Mouse (Mus musculus) lung, postnatal 25 days (tissue): ENCODE results near the gene Lrmda.
A peak's percentile ranks its signal among the peaks of the same experiment; 100 is the strongest.

Experiments used
- DNase-seq: peaks from one replicate; pipeline ENCODE4 v3.0.0; 2022; ENCODE audit warnings: low spot score

Lrmda gene

DNA sequence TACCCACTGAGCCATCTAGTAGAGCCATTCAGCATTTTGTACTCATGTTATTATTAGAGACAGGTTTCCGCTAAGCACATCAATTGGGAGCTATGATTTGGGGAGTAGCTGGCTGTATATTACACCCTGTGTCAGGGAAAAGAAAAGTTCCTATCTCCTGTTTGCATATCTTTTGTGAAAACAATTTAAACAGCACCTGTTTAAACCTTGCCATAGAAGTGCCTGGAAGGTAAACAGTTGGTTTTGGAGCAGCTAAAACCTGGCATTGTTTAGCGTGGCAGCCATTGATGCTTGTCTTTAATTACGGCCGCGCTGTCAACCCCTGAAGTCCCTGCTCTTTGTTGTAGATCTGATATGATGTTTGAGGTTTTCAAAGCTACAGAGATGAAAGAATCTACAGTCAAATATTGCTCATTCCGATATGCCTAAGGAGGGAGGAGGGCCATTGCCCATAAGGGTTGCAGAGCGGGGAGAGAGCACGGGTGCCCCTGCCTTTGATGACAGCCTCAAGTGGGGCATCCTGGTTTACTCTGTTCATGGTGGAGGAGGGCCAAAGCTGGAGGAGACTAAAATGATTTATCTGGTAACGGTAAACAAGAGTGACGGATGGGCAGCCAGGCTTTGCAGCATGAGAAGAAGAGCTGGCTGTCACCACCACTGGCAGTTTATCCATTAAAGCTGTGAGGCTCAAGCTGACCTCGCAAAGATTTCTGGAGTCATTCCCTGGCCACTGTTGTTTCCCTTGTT is 306.9 kb downstream of the Lrmda start:
- no peak for DNase-seq

GRCm38 (mm10) chr14:22329191-22329590 is 309.7 kb downstream of the Lrmda start:
- no peak for DNase-seq

GRCm38 (mm10) chr14:22335101-22335820 is 315.7 kb downstream of the Lrmda start:
- DNase-seq = no peak

- no peak for DNase-seq
Observed at GRCm38 (mm10) chr14:22339176-22339575, 319.7 kb downstream of the Lrmda start.

- no peak for DNase-seq
Observed at GRCm38 (mm10) chr14:22343357-22343756, 323.8 kb downstream of the Lrmda start.

DNA sequence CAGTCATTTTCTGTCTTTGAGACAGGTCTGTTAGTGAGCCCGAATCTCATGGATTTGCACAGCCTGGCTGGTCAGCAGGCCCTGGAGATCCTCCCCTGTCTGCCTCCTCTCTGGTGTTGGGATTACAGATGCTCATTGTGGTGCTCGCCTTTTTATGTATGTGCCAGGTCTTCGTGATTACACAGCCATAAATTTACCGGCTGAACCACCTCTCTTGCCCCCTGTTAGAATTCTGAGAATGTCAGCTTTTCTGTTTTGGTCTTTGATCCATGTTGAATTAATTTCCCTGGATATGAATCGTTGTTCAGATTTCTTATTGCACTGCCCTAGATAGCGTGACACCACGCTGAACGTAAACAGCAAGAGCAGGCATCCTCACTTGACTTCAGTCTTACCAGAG is 325.7 kb downstream of the Lrmda start:
- no peak for DNase-seq

GRCm38 (mm10) chr14:22353626-22354025 is 334.1 kb downstream of the Lrmda start:
- no peak for DNase-seq

DNA sequence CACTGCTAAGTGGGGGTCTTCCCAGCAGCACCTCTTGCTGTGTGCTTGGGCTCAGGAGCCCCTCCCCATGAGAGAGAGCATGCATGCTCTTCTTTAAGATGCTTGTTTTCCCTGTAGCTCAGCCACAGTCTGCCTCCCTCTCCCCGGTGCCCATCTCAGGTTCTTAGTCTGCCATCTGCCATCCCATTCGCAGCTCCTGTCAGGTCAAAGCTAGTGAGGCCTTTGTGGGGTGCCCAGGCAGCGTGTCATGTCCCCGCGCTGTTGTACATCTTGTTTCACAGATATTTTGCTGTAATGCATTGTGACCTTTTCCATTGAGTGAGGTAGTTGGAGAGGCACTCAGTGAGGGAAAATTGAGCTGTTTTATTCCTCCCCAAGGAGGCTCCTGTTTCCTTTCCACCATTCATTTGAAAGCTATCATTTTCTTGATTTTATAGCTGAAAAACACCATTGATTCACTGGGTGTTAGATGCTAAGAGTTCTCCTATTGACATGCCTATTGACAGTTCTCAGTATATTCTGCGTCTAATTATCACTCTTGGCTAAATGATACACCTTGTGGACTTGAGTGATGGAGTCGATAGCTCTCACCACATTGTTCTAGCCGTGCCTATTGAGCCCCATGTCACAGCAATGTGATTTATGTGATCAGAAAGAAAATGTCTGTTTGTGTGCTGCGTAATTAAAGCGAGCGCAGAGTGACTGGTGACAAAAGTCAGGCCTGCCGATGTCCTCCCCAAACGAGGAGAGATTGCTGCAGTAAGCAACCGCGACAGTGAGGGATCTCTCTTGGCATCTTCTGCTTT is 335.5 kb downstream of the Lrmda start:
- no peak for DNase-seq

GRCm38 (mm10) chr14:22357991-22358503 is 338.5 kb downstream of the Lrmda start:
- no peak for DNase-seq

DNA sequence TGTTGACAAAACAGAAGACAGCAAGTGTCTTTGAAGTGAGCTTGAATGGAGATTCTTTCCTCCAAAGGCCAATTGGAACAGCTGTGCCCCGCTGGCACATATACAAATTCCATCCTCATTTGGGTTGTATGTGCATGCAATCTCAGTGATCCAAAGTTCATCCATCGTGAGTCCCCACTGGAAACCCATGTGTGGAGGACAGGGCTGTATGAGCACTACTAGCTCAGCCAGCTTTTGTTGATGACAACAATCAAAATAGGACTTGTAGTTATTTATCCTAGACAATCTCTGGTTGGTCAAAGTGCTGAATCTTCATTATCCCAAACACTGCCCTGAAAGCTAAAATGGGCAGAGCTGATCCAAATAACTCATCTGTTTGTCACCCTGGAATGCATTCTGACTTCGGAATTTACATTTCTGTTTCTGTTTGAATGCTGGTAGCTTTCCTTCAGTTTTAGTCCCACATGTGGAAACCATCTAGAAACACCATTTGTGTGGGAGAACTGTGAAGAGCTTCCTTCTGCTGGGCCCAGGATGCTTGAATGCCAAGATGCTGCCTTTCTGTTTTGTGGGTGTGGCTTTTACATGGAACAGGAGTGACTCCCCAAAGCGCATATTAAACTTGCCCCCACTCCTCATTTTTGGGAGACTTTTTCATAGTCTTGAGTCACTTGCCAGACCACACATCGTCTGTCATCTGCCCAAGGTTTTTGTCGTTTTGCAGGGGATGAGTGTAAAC is 344.7 kb downstream of the Lrmda start:
- DNase-seq = peak; percentile 37

DNA sequence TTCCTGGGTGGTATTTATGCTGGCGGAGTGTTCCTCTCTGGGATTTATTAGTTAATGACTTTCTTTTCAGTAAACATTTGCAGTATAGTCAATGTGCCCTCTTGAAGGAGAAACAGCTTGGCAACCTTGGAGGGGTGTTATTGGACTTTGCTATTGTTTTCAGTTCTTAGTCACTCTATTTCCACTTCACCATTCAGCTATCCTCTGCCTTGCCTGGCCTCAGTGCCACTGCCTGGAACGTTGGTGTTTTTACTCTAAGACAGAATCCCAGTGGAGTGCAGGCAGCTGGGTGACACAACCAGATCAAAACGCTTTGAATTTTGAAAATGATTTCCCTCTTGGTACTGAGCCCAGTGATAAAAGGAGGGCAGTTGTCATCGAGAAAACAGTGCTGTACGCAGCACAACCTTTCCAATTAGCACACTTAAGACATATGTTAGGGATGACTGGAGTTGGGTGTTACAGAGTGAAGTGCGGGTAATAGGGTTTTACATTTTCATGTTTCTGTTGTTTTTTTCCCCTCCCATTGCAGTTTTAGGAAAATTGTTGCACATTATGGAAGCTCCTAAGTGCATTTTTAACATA is 345.4 kb downstream of the Lrmda start:
- DNase-seq = no peak

GRCm38 (mm10) chr14:22367615-22368014 is 348.1 kb downstream of the Lrmda start:
- DNase-seq = no peak

DNA sequence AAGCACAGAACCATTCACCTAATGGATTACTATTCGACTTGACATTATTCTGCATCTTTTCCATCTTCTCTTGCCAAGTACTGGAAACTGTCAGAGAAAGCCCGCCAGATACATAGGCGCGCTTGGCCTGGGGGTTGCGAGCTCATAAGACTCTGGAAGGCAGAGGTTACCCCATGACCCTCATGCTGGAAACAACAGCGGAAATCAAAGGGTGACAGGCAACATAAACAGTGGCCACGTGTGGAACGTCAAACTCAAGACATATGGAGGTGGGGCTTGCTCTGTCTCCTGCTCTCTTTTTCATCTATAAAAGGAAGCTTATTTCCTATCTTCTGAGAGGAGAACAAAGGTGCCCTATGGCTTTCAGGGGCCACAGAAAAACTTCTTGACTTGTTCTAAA is 351.6 kb downstream of the Lrmda start:
- DNase-seq = no peak

- no peak for DNase-seq
Observed at GRCm38 (mm10) chr14:22372666-22373360, 353.3 kb downstream of the Lrmda start.

GRCm38 (mm10) chr14:22373361-22373745 is 353.8 kb downstream of the Lrmda start:
- no peak for DNase-seq

DNA sequence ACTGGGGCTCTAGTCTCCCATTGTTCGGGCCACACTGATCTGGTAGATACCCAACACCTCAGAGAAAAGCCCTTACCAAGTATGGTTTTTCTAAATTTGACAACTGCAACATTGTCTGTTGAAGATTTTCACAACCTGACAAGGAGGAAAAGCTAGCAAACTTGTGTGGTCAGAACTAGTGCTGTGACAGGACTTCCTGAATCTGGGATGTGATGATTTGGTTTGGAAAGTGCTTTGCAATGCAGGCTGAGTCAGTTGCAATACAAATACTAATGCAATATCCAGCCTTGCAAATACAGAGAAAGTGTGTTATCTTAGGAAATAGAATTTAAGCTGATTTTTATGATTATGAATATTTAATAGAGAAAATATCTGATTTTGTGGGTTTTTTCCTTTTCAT is 357.6 kb downstream of the Lrmda start:
- no peak for DNase-seq

GRCm38 (mm10) chr14:22382101-22382500 is 362.6 kb downstream of the Lrmda start:
- DNase-seq = no peak

DNA sequence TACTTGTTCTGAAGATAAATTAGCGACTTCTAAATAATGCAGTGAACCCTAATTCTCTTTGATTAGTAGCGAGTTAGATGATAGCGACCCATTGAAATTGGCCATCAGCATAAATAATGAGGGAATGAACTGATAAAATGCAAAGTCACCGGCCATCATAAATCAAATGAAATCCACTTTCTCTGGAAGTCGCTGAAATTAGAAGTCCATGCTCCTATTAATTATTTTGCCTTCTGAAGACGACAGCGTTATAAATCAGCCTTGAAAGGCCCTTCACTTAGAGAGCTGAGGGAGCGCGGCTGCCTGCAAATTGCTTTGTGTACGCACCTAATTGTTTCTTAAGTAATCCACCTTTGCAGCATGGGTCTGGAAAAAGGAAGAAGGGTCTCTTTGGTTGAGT is 374.1 kb downstream of the Lrmda start:
- DNase-seq = no peak

GRCm38 (mm10) chr14:22402411-22402810 is 382.9 kb downstream of the Lrmda start:
- DNase-seq = no peak

GRCm38 (mm10) chr14:22406623-22407022 is 387.1 kb downstream of the Lrmda start:
- DNase-seq = peak; percentile 64

DNA sequence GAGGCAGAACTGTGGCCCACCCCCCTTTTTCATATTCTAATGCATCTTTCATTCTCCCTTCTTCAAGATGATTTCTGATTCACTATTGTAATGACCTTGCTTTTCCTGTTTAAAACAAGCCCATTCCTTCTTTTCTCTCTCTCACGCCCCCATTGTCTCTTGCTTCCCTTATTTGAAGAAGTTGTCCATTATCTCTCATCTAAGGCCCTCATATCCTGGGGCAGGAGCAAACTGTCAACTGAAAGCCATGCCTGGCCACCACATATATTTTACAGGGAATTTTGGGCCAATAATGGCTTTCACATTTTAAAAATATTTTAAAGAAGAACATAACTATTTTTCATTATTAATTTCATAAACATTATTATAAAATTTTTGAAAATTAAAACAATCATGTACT is 391.3 kb downstream of the Lrmda start:
- DNase-seq = no peak
